Mouse (Mus musculus) heart, postnatal 0 days (tissue): ENCODE data around the gene Cdyl.

ENCODE experiments used
- CTCF ChIP-seq: IDR thresholded peaks from 2 replicates; pipeline ENCODE4 v1.5.1; 2016; ENCODE audit warnings: antibody characterized with exemption, control low read depth, low read depth
- EP300 ChIP-seq: IDR thresholded peaks from 2 replicates; pipeline ENCODE4 v1.6.1; 2016; ENCODE audit warnings: antibody characterized with exemption, low read depth

DNA sequence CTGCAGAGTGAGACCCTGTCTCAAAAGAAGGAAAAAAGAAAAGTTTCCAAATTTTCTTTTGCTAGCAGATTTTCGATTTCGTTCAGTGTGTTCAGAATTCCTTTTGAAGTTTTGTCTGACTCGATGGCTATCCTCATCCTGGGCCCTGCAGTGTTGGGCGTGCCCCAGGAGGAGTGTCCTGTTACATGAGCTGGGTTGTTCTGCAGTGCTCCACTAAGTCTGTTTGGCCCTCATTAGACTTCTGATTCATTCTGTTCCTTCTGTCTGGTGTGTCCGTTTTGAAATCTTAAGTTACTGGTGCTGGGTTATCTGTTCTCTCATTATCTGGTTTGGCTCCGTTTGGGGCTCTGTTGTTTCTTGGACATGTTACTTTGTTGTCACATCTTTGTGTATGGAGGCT, 174.3 kb downstream of the Cdyl start:
- no peak for TF ChIP-seq EP300
- TF ChIP-seq CTCF = no peak
